ENCODE assay signal across 14 mouse cellular contexts in the genomic region with DNA sequence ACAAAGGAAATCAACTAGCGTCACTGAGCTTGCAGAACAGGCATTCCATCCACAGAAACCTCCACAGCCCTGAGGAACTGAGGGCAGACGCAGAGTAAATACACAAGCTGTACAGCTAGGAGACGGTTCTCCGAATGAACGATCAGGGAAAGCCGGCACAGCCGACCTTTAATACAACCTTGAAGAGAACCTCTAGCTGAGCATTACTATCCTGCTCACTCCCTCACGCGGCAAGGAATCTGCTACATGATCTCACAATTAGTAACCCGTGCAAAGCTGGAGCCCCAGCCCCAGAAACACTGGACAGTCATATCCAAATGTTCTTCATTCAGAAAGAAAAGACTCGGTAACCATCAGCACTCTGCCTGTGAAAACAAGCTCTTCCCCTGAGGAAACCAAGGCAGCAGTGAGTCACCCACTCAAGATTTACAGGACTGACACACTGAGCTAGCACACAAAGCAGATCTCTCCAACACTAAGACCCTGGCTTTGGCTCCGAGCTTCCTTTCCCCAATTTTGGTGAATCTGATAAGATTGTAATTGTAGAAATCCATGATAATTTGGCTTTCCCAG.
DNase-seq lines count a peak whose midpoint lies in the region; ATAC-seq and TF ChIP-seq lines count a peak whose summit lies in the region.
"Had no signal": no experiment of that assay in that cellular context is flagged by ENCODE, and none has a peak within 500 bp of the region (broad histone marks: within the 10 kb centered on the region; RNA-seq: fewer than 3 reads in every experiment).

No protein-coding gene starts in this region.

- H3K36me3 ChIP-seq in heart, postnatal 0 days (replicated peaks; ENCODE audit: control insufficient read depth, insufficient read depth, low read length) = no peaks in the 10 kb centered on the region
- H3K36me3 ChIP-seq: lung, embryonic 15.5 days; stomach, embryonic 15.5 days had no signal

- no peak overlapping the region; the same call in 1 of the 2 replicates for H3K9ac ChIP-seq in heart, postnatal 0 days (replicated peaks; ENCODE audit: low read depth, low read length)
- H3K9ac ChIP-seq: lung, embryonic 15.5 days; stomach, embryonic 15.5 days had no signal

- no peak overlapping the region for H3K4me3 ChIP-seq in heart, postnatal 0 days (ENCODE audit: low read depth, low read length)
- H3K4me3 ChIP-seq: erythroblast, embryonic 14.5 days; lung, embryonic 15.5 days; stomach, embryonic 15.5 days had no signal

- 26% methylated on average over 12 of the region's 12 CpGs for WGBS in heart, postnatal 0 days

- no peak for DNase-seq in heart, postnatal 0 days (ENCODE audit: low spot score)
- DNase-seq in heart, postnatal 4 days = no peak
- DNase-seq in NIH3T3 (ENCODE audit: low read depth) = peak; percentile 69
- peak; percentile 41 for DNase-seq in brain, adult 2 months (ENCODE audit: low read depth, low spot score)
- DNase-seq in kidney, postnatal 25 days = peak; percentile 35 to 46
- DNase-seq in ovary, postnatal 36 days (ENCODE audit: low spot score) = no peak
- no peak for DNase-seq in testis, postnatal 14 days (ENCODE audit: low spot score)
- DNase-seq: cerebellum, adult 11 months; right cerebral cortex, postnatal 25 days had no signal

- peak overlapping the region; percentile 57 for H3K27ac ChIP-seq in heart, postnatal 0 days (ENCODE audit: low read depth)
- H3K27ac ChIP-seq: lung, embryonic 15.5 days; stomach, embryonic 15.5 days had no signal

- no peaks in the 10 kb centered on the region for H3K27me3 ChIP-seq in heart, postnatal 0 days (ENCODE audit: control insufficient read depth, insufficient read depth, low read length)
- H3K27me3 ChIP-seq: lung, embryonic 15.5 days; stomach, embryonic 15.5 days had no signal

- H3K4me1 ChIP-seq in heart, postnatal 0 days (ENCODE audit: control insufficient read depth, insufficient read depth) = peaks cover 17% of the 10 kb centered on the region
- H3K4me1 ChIP-seq: stomach, embryonic 15.5 days had no signal

- TF ChIP-seq EP300 in heart, postnatal 0 days (IDR thresholded peaks at IDR 0.05; ENCODE audit: low read depth) = no peak

- no peaks in the 10 kb centered on the region for H3K9me3 ChIP-seq in heart, postnatal 0 days (replicated peaks; ENCODE audit: control insufficient read depth, low read length)
- H3K9me3 ChIP-seq: lung, embryonic 15.5 days; stomach, embryonic 15.5 days had no signal

- peak overlapping the region; percentile 1; the same call in 1 of the 2 replicates for H3K4me2 ChIP-seq in heart, postnatal 0 days (ENCODE audit: low read depth, low read length)
- H3K4me2 ChIP-seq: lung, embryonic 15.5 days; stomach, embryonic 15.5 days had no signal

- TF ChIP-seq CTCF in heart, postnatal 0 days (IDR thresholded peaks at IDR 0.05; ENCODE audit: low read depth) = no peak

- no peak for ATAC-seq in heart, postnatal 0 days (ENCODE audit: insufficient read depth, low read depth)
- ATAC-seq in cerebellum, adult (ENCODE audit: insufficient number of reproducible peaks, low FRiP score, low TSS enrichment) = no peak
- ATAC-seq: intestine, embryonic 16.5 days had no signal

Comparison
In these comparisons a context has a peak if more than half of its experiments do, and no peak if none do; other contexts are left out.
1. DNase-seq: peak in NIH3T3 (single experiment), brain, adult 2 months (single experiment) and kidney, postnatal 25 days (2 of 2); none in heart, postnatal 0 days (single experiment), heart, postnatal 4 days (single experiment), ovary, postnatal 36 days (single experiment) and testis, postnatal 14 days (single experiment).